Mouse (Mus musculus) kidney, embryonic 14.5 days (tissue): ENCODE results near the gene Ccnd1. TPM values are rescaled to one million over a fixed set of nuclear protein-coding genes. Genes with fewer than 3 reads are reported as not detected.

Experiments
- ATAC-seq: fragments of 200-750 bp; cut with Nextera tagmentation; 2 replicates; pipeline ENCODE4 v1.8.0; 2017; ENCODE audit warnings: moderate number of reproducible peaks, mild to moderate bottlenecking, moderate TSS enrichment, moderate library complexity; ENCODE audit not compliant: low FRiP score, low TSS enrichment
- H3K27ac ChIP-seq: fragments of 300-500 bp; sonication (generic); 2 replicates; pipeline ENCODE4 v1.5.1; 2014; ENCODE audit warnings: low read depth, mild to moderate bottlenecking, low read length, moderate library complexity, mixed read lengths
- H3K27me3 ChIP-seq: fragments of 300-500 bp; sonication (generic); 2 replicates; pipeline ENCODE4 v1.6.1; 2014; ENCODE audit warnings: mild to moderate bottlenecking, low read length; ENCODE audit not compliant: control insufficient read depth, insufficient read depth
- H3K36me3 ChIP-seq: fragments of 300-500 bp; sonication (generic); 2 replicates; pipeline ENCODE4 v1.6.1; 2014; ENCODE audit warnings: low read length, mixed read lengths; ENCODE audit not compliant: control insufficient read depth, insufficient read depth
- H3K4me1 ChIP-seq: fragments of 300-500 bp; sonication (generic); 2 replicates; pipeline ENCODE4 v1.6.1; 2014; ENCODE audit warnings: low read length, mixed read lengths; ENCODE audit not compliant: control insufficient read depth, insufficient read depth
- H3K4me2 ChIP-seq: fragments of 300-500 bp; sonication (generic); replicated peaks from 2 replicates; pipeline ENCODE4 v1.6.1; 2014; ENCODE audit warnings: low read depth, mild to moderate bottlenecking, low read length
- H3K4me3 ChIP-seq: fragments of 300-500 bp; sonication (generic); 2 replicates; pipeline ENCODE4 v1.5.1; 2014; ENCODE audit warnings: mild to moderate bottlenecking, low read length
- H3K9ac ChIP-seq: fragments of 300-500 bp; sonication (generic); 2 replicates; pipeline ENCODE4 v1.6.1; 2014; ENCODE audit warnings: low read depth, mild to moderate bottlenecking, low read length, moderate library complexity
- H3K9me3 ChIP-seq: fragments of 300-500 bp; sonication (generic); 2 replicates; pipeline ENCODE4 v1.6.1; 2016; ENCODE audit warnings: low read length; ENCODE audit not compliant: control insufficient read depth
- WGBS: fragments of 180-500 bp; shearing (Covaris S2); extraction: QIAGEN DNeasy Blood & Tissue Kit; methylation state at CpG from one replicate; pipeline ENCODE4 v1.1.7; 2014; 5-methylcytosine and 5-hydroxymethylcytosine counted together
- polyA plus RNA-seq: library from polyadenylated mRNA; unstranded; fragments of >200 nt; fragmentation: Nextera tagmentation; extraction: Ambion mirVana; gene quantifications from 2 replicates; pipeline ENCODE4 v1.2.1, GENCODE M21; 2014

Gene Ccnd1
- polyA plus RNA-seq, 1 experiment from 2014 or later = 315 TPM

- Histone ChIP-seq H3K4me3 (no peak overlapping the region), H3K27ac (no peak overlapping the region), H3K36me3 (no peaks in the 10 kb centered on the region), H3K4me1 (no peaks in the 10 kb centered on the region), H3K4me2 (no peak overlapping the region), H3K27me3 (no peaks in the 10 kb centered on the region), H3K9ac (no peak overlapping the region), H3K9me3 (no peaks in the 10 kb centered on the region)
- WGBS = 70% methylated on average over 8 of the region's 8 CpGs
- ATAC-seq = peak; percentile 39; the same call in 1 of the 2 replicates
Observed at GRCm38 (mm10) chr7:144970997-144971768, 31.5 kb upstream of the Ccnd1 start.

GRCm38 (mm10) chr7:144965893-144966292 lies 26.2 kb upstream of the Ccnd1 start:
- no peak overlapping the region for H3K9ac ChIP-seq
- 69% methylated on average over 5 of the region's 5 CpGs for WGBS
- H3K27me3 ChIP-seq = no peaks in the 10 kb centered on the region
- no peak overlapping the region for H3K4me2 ChIP-seq
- no peak overlapping the region for H3K27ac ChIP-seq
- H3K4me3 ChIP-seq = no peak overlapping the region
- H3K36me3 ChIP-seq = no peaks in the 10 kb centered on the region
- H3K9me3 ChIP-seq = no peaks in the 10 kb centered on the region
- ATAC-seq = no peak
- H3K4me1 ChIP-seq = no peaks in the 10 kb centered on the region

GRCm38 (mm10) chr7:144964316-144964715 lies 24.6 kb upstream of the Ccnd1 start:
- H3K27ac ChIP-seq = no peak overlapping the region
- H3K36me3 ChIP-seq = no peaks in the 10 kb centered on the region
- no peak overlapping the region for H3K9ac ChIP-seq
- 93% methylated on average over 4 of the region's 4 CpGs for WGBS
- ATAC-seq = no peak; the same call in 1 of the 2 replicates
- H3K4me2 ChIP-seq = no peak overlapping the region
- no peaks in the 10 kb centered on the region for H3K9me3 ChIP-seq
- no peak overlapping the region for H3K4me3 ChIP-seq
- H3K4me1 ChIP-seq = no peaks in the 10 kb centered on the region; the same call in 1 of the 2 replicates
- no peaks in the 10 kb centered on the region for H3K27me3 ChIP-seq

- Histone ChIP-seq H3K4me2 (no peak overlapping the region), H3K9ac (no peak overlapping the region), H3K9me3 (no peaks in the 10 kb centered on the region), H3K27me3 (no peaks in the 10 kb centered on the region), H3K27ac (no peak overlapping the region), H3K4me1 (peaks cover 1% of the 10 kb centered on the region; the same call in 1 of the 2 replicates), H3K4me3 (no peak overlapping the region), H3K36me3 (no peaks in the 10 kb centered on the region)
- no peak for ATAC-seq
- 91% methylated on average over 1 of the region's 1 CpGs for WGBS
Observed at GRCm38 (mm10) chr7:144963911-144964310, 24.2 kb upstream of the Ccnd1 start.

- Histone ChIP-seq H3K36me3 (no peaks in the 10 kb centered on the region), H3K4me2 (no peak overlapping the region), H3K27ac (peak overlapping the region; percentile 3; the same call in 1 of the 2 replicates), H3K9me3 (no peaks in the 10 kb centered on the region), H3K27me3 (no peaks in the 10 kb centered on the region), H3K9ac (no peak overlapping the region), H3K4me3 (no peak overlapping the region), H3K4me1 (peaks cover 9% of the 10 kb centered on the region; the same call in 1 of the 2 replicates)
- ATAC-seq = peak; percentile 80
- WGBS = 29% methylated on average over 12 of the region's 12 CpGs
Observed at GRCm38 (mm10) chr7:144958509-144959395, 19.0 kb upstream of the Ccnd1 start.

GRCm38 (mm10) chr7:144943254-144943653 lies 3.5 kb upstream of the Ccnd1 start:
- peak overlapping the region; percentile 62 for H3K9ac ChIP-seq
- H3K4me2 ChIP-seq = peak overlapping the region; percentile 90
- H3K9me3 ChIP-seq = no peaks in the 10 kb centered on the region
- no peaks in the 10 kb centered on the region for H3K27me3 ChIP-seq
- ATAC-seq = peak; percentile 16; the same call in 1 of the 2 replicates
- H3K4me1 ChIP-seq = peaks cover 21% of the 10 kb centered on the region
- no peaks in the 10 kb centered on the region for H3K36me3 ChIP-seq
- peak overlapping the region; percentile 57 for H3K4me3 ChIP-seq
- peak overlapping the region; percentile 94 for H3K27ac ChIP-seq
- under 1% methylated on average over 45 of the region's 45 CpGs for WGBS

GRCm38 (mm10) chr7:144942744-144943135 lies 3.0 kb upstream of the Ccnd1 start:
- peak overlapping the region; percentile 94 for H3K27ac ChIP-seq
- 1% methylated on average over 20 of the region's 20 CpGs for WGBS
- peak overlapping the region; percentile 90 for H3K4me2 ChIP-seq
- no peaks in the 10 kb centered on the region for H3K27me3 ChIP-seq
- ATAC-seq = no peak
- peaks cover 21% of the 10 kb centered on the region for H3K4me1 ChIP-seq
- H3K9me3 ChIP-seq = no peaks in the 10 kb centered on the region
- H3K4me3 ChIP-seq = peak overlapping the region; percentile 57
- H3K36me3 ChIP-seq = no peaks in the 10 kb centered on the region
- H3K9ac ChIP-seq = peak overlapping the region; percentile 62

- H3K4me3 ChIP-seq = peak overlapping the region; percentile 57
- peaks cover under 1% of the 10 kb centered on the region; the same call in 1 of the 2 replicates for H3K36me3 ChIP-seq
- H3K4me1 ChIP-seq = peaks cover 21% of the 10 kb centered on the region
- H3K27ac ChIP-seq = peak overlapping the region; percentile 94
- no peaks in the 10 kb centered on the region for H3K27me3 ChIP-seq
- H3K4me2 ChIP-seq = peak overlapping the region; percentile 90
- peak overlapping the region; percentile 62 for H3K9ac ChIP-seq
- ATAC-seq = 0 out of 2 replicates have a peak, but pooled peaks have one; percentile 2
- WGBS = under 1% methylated on average over 35 of the region's 35 CpGs
- H3K9me3 ChIP-seq = no peaks in the 10 kb centered on the region
Observed at GRCm38 (mm10) chr7:144942071-144942743, 2.5 kb upstream of the Ccnd1 start.
